Mouse (Mus musculus): Measurements from ENCODE around the gene Hepacam2.
A peak's percentile ranks its signal among the peaks of the same experiment; 100 is the strongest.

GRCm38 (mm10) chr6:3509782-3510181 lies 11.7 kb upstream of the Hepacam2 start:
- peak; percentile 90 for TF ChIP-seq CTCF (IDR thresholded peaks at IDR 0.05)
- TF ChIP-seq EP300 (IDR thresholded peaks at IDR 0.05; ENCODE audit: insufficient read depth, low read depth, low read length) = no peak

Measured in heart, adult 2 months (tissue).